Mouse (Mus musculus) midbrain, embryonic 11.5 days (tissue): Measurements from ENCODE around the gene Mtfr1l. TPM values are rescaled to one million over a fixed set of nuclear protein-coding genes. Genes with fewer than 3 reads are reported as not detected.
A peak's percentile ranks its signal among the peaks of the same experiment; 100 is the strongest.

ENCODE experiments used
- ATAC-seq: fragments of 200-750 bp; cut with Nextera tagmentation; 2 replicates; pipeline ENCODE4 v1.8.0; 2017; ENCODE audit warnings: moderate TSS enrichment, moderate library complexity; ENCODE audit not compliant: low FRiP score
- DNase-seq: peaks from one replicate; pipeline ENCODE4 v3.0.0; 2015; ENCODE audit warnings: low spot score; ENCODE audit errors: missing footprints
- H3K27ac ChIP-seq: fragments of 300-500 bp; sonication (generic); 2 replicates; pipeline ENCODE4 v1.5.1; 2014; ENCODE audit warnings: low read depth, low read length
- H3K27me3 ChIP-seq: fragments of 300-500 bp; sonication (generic); 2 replicates; pipeline ENCODE4 v1.6.1; 2014; ENCODE audit warnings: mild to moderate bottlenecking, low read length, moderate library complexity, mixed read lengths; ENCODE audit not compliant: control insufficient read depth, insufficient read depth
- H3K36me3 ChIP-seq: fragments of 300-500 bp; sonication (generic); 2 replicates; pipeline ENCODE4 v1.6.1; 2014; ENCODE audit warnings: mild to moderate bottlenecking, low read length, moderate library complexity, mixed read lengths; ENCODE audit not compliant: control insufficient read depth, insufficient read depth
- H3K4me1 ChIP-seq: fragments of 300-500 bp; sonication (generic); 2 replicates; pipeline ENCODE4 v1.6.1; 2014; ENCODE audit warnings: low read length; ENCODE audit not compliant: control insufficient read depth, insufficient read depth
- H3K4me2 ChIP-seq: fragments of 300-500 bp; sonication (generic); 2 replicates; pipeline ENCODE4 v1.6.1; 2014; ENCODE audit warnings: mild to moderate bottlenecking, moderate library complexity
- H3K4me3 ChIP-seq: fragments of 300-500 bp; sonication (generic); 2 replicates; pipeline ENCODE4 v1.5.1; 2014; ENCODE audit warnings: low read depth, low read length
- H3K9ac ChIP-seq: fragments of 300-500 bp; sonication (generic); 2 replicates; pipeline ENCODE4 v1.6.1; 2014; ENCODE audit warnings: low read length
- H3K9me3 ChIP-seq: fragments of 300-500 bp; sonication (generic); 2 replicates; pipeline ENCODE4 v1.6.1; 2016; ENCODE audit warnings: low read length; ENCODE audit not compliant: control insufficient read depth
- WGBS: fragments of 180-500 bp; shearing (Covaris S2); extraction: QIAGEN DNeasy Blood & Tissue Kit; methylation state at CpG from one replicate; pipeline ENCODE4 v1.1.7; 2014; 5-methylcytosine and 5-hydroxymethylcytosine counted together
- polyA plus RNA-seq: library from polyadenylated mRNA; unstranded; fragments of >200 nt; fragmentation: Nextera tagmentation; extraction: Ambion mirVana; gene quantifications from 2 replicates; pipeline ENCODE4 v1.2.1, GENCODE M21; 2014

The Mtfr1l gene
- polyA plus RNA-seq, 1 experiment from 2014 or later, result 132 TPM

DNA sequence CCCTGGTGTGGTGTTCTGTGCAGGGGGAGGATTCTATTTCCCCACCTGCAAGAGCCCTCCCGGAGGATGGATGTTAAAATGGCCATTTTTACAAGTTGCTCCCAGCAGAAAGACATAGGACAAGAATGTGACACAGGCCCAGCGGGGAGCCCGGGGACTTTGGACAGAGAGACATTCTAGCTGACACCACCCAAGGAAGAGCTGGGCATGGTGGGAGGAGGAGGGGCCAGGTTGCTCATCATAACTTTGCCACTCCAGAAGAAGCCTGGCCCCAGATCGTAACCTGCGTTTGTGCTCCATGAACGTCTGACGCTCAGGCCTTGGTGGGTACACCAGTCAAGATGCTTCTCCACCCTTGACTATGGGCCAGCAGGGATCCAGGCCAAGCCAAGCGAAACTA lies 25.5 kb upstream of the Mtfr1l start:
- Histone ChIP-seq H3K27ac (no peak overlapping the region), H3K27me3 (no peaks in the 10 kb centered on the region), H3K4me1 (peaks cover 6% of the 10 kb centered on the region), H3K9ac (no peak overlapping the region), H3K4me3 (no peak overlapping the region), H3K4me2 (no peak overlapping the region), H3K36me3 (no peaks in the 10 kb centered on the region), H3K9me3 (no peaks in the 10 kb centered on the region)
- ATAC-seq (no peak), DNase-seq (no peak)
- 91% methylated on average over 8 of the region's 8 CpGs for WGBS

DNA sequence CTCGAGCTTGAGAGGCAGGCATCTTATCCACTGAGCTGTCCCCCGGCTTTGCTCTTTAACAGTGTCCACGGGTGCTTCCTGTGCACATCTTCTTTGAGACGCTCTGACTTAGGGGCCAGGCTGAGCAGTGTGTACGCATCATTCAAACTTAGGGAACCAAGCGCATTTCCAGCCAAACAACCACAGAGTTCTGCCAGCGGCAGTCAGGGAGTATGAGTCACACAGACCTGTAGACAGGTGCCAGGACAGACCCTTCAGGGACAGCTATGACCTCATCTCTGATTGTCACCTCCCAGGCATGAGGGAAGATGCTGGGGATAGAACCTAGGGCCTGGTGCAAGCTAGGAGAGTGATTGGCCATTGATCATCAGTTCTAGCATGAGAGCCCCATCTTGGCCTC lies 24.0 kb upstream of the Mtfr1l start:
- ATAC-seq (no peak), DNase-seq (no peak)
- Histone ChIP-seq H3K27ac (no peak overlapping the region), H3K4me3 (no peak overlapping the region), H3K9ac (no peak overlapping the region), H3K9me3 (no peaks in the 10 kb centered on the region), H3K4me1 (peaks cover 6% of the 10 kb centered on the region), H3K36me3 (no peaks in the 10 kb centered on the region), H3K27me3 (no peaks in the 10 kb centered on the region), H3K4me2 (no peak overlapping the region)
- 83% methylated on average over 7 of the region's 7 CpGs for WGBS

DNA sequence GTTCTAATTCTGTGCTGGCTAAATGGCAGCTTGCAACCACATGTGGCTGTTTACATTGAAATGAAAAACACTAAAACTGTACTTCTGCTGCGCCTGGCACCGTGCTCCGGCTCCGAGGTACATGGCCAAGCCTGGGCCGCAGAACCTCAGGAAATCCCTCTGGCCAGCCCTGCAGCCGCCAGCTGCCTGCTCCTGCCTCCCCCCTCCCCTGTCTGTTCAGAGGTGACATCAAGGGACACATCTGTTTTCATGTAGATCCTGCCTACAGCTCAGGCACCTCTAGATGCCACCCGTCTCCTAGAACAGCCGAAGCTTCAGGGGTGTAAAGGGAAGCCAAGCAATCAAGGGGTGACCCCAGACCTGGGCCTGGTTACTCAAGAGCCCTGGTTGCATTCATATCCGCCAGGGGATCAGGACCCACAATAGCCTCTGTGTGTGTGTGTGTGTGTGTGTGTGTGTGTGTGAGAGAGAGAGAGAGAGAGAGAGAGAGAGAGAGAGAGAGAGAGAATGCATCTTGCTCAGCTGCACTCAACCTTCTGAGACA lies 23.5 kb upstream of the Mtfr1l start:
- Histone ChIP-seq H3K4me1 (peaks cover 6% of the 10 kb centered on the region), H3K4me3 (no peak overlapping the region), H3K9ac (no peak overlapping the region), H3K27me3 (no peaks in the 10 kb centered on the region), H3K9me3 (no peaks in the 10 kb centered on the region), H3K4me2 (no peak overlapping the region), H3K36me3 (no peaks in the 10 kb centered on the region), H3K27ac (no peak overlapping the region)
- 65% methylated on average over 9 of the region's 9 CpGs for WGBS
- ATAC-seq (no peak), DNase-seq (no peak)

DNA sequence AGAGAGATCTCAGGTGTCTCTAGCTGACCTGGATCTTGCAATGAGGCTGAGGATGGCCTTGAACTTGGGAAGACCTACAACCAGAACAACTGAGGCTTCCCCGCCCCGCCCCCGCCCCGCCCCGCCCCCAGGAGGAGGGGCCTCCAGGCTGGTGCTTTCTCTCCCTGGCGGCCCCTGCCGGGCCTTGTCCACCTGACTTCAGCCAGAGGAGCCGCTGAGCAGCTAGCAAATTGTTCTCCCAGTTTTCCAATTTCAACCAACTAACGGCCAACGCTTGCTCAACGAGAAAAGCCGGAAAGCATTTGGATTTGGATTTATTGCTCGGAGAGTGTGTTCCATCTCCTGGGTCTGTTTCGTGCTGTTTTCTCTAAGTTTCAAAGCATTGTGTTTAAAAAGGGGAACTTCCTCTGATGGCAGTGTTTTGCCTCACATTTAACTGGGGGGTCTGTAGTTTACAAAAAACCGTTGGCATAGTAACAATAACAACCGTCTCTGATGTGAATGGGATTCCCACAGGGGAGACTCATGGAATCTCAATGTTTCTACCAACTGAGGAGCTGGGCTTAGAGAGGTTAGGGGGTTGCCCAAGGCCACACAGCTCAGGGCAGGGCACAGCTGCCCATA lies 22.6 kb upstream of the Mtfr1l start:
- DNase-seq, result peak; percentile 89

DNA sequence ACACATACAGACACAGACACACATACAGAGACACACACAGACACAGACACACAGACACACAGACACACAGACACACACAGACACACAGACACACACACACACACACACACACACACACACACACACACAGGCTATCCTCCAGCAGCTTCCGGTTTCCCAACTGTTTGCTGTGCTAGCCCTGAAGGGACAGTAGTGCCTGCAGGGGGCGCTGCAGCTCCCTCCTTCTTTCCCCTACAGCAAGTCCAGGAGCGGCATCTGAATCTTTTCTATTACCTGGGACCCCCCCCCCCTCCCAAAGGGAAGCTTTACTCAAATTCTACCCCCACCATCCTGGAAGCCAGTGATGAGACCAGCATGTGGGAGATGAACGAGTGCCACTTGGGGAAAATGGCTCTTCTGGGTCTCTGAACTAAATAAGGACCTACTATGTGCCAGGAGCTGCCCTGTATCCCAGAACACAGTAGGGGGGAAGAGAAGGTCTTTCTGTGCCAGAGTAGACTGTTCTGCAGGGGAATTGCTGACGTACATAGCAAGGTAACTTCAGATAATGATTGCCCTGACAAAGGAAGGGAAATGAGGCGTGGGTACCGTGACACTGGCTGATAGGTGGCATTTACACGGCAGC lies 20.9 kb upstream of the Mtfr1l start:
- H3K4me2 ChIP-seq, result no peak overlapping the region
- ATAC-seq, result no peak
- 71% methylated on average over 8 of the region's 8 CpGs for WGBS
- no peak overlapping the region for H3K27ac ChIP-seq
- DNase-seq, result no peak
- peaks cover 13% of the 10 kb centered on the region for H3K4me1 ChIP-seq
- H3K27me3 ChIP-seq, result no peaks in the 10 kb centered on the region
- H3K4me3 ChIP-seq, result no peak overlapping the region
- no peaks in the 10 kb centered on the region for H3K36me3 ChIP-seq
- H3K9me3 ChIP-seq, result no peaks in the 10 kb centered on the region
- H3K9ac ChIP-seq, result no peak overlapping the region

More for the DNA sequence above, 22.6 kb upstream of the Mtfr1l start:
- H3K36me3 ChIP-seq, result no peaks in the 10 kb centered on the region
- H3K27me3 ChIP-seq, result no peaks in the 10 kb centered on the region
- no peak overlapping the region for H3K4me3 ChIP-seq
- no peak for ATAC-seq
- 14% methylated on average over 15 of the region's 16 CpGs for WGBS
- H3K9me3 ChIP-seq, result no peaks in the 10 kb centered on the region
- peaks cover 6% of the 10 kb centered on the region for H3K4me1 ChIP-seq
- no peak overlapping the region for H3K4me2 ChIP-seq
- H3K9ac ChIP-seq, result peak overlapping the region; percentile 24; the same call in 1 of the 2 replicates
- H3K27ac ChIP-seq, result no peak overlapping the region

DNA sequence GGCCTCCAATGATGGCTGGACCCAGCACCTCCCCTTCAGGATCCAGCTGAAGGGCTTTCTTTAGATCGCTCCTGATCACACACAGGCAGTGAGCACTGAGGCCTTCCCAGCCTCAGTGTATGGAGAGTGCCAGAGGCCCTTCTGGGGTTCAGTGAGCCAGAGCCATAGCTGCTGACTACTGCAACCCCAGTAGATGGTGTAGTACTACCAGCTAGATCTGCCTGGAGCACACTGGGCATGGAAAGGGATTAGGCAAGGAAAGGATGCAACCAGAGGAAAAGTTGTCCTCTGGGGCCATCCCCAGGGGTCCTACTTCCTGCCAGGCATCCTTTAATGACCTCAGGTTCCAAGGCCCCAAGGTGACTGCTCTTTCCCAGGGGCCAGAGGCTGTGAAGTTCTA lies 18.4 kb upstream of the Mtfr1l start:
- DNase-seq (no peak), ATAC-seq (no peak)
- Histone ChIP-seq H3K36me3 (peaks cover 9% of the 10 kb centered on the region), H3K9ac (no peak overlapping the region), H3K27ac (no peak overlapping the region), H3K4me1 (peaks cover 18% of the 10 kb centered on the region), H3K27me3 (no peaks in the 10 kb centered on the region), H3K4me3 (no peak overlapping the region), H3K9me3 (peaks cover 6% of the 10 kb centered on the region; the same call in 1 of the 2 replicates), H3K4me2 (no peak overlapping the region)
- 83% methylated on average over 1 of the region's 1 CpGs for WGBS

DNA sequence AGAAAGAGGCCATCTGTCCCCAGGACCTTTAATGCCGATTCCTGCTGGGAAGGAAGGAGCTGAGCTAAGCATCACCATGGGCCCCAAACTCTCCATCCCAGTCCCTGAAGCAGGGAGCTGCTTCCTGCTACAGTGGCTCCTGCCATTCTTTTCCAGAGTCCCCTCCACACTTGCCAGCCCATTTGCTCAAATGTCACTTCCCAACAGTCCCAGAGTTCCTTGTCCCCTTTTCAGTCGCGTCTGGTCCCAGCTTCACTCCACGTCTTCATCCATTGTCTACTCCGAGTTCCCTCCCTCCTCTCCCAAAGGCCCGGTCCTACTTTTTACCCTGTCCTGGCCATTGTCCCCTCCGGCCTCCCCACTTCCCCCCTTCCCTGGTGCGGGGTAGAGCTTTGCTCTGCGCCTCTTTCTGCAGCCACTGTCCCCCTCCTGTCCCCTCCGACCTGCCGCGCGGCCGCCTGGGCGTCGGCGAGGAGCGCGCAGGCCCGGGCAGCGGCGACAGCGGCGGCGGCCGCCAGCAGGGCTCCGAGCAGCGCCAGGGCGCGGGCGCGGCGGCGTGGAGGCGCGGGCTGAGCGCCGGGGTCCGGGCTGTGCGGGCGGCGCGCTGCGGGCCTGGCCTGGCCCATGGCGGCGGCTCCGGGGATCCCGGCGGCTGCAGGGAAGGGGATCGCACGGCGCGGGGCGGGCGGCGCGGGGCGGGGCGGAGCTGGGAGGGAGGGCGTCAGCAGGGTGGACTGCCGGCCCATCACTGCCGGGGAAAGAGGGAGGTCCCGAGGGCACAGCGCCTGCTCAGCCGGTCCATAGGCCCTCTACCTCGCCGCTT lies 16.5 kb upstream of the Mtfr1l start, which contains the start of gene Selenon:
Gene Selenon (minus strand): TSS at position 673 of the 823 bp plus-strand sequence.
- Histone ChIP-seq H3K9ac (peak within 1 kb of the TSS; percentile 97), H3K4me2 (peak within 1 kb of the TSS; percentile 51), H3K4me1 (peaks cover 12% of the 10 kb centered on the region), H3K27ac (peak within 1 kb of the TSS; percentile 80), H3K4me3 (peak within 1 kb of the TSS; percentile 83), H3K27me3 (no peaks in the 10 kb centered on the region), H3K36me3 (peaks cover 9% of the 10 kb centered on the region), H3K9me3 (peaks cover 6% of the 10 kb centered on the region; the same call in 1 of the 2 replicates)
- WGBS, result under 1% methylated on average over 49 of the region's 67 CpGs
- DNase-seq, result peak; percentile 95
- ATAC-seq, result peak; percentile 91

DNA sequence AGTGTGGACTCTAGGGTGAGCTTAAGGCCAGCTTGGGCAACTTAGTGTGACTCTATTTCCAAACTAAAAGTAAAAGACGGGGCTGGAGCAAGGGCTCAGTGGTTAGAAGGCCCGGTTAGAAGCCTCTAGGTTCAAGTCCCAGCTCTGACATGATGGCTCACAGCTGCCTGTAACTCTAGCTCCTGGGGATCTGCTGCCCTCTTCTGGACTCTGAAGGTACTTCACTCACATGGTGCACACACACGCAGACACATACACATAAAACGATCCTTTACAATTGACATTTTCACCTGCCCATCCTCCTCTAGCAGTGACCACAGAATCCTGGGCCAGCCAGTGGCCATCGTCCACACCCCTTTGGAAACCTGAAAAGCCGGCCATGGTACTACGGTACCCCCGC lies 14.7 kb upstream of the Mtfr1l start:
- over 99% methylated on average over 8 of the region's 8 CpGs for WGBS
- Histone ChIP-seq H3K9me3 (peaks cover 6% of the 10 kb centered on the region; the same call in 1 of the 2 replicates), H3K4me3 (no peak overlapping the region), H3K27me3 (no peaks in the 10 kb centered on the region), H3K4me2 (no peak overlapping the region), H3K27ac (no peak overlapping the region), H3K9ac (no peak overlapping the region), H3K4me1 (peaks cover 12% of the 10 kb centered on the region), H3K36me3 (peaks cover 9% of the 10 kb centered on the region)
- ATAC-seq, result no peak
- no peak for DNase-seq
